Mouse (Mus musculus): ENCODE measurements around the gene Cdk5rap1. TPM values are rescaled to one million over a fixed set of nuclear protein-coding genes. Genes with fewer than 3 reads are reported as not detected.

Gene Cdk5rap1
- polyA plus RNA-seq, 2 experiments = 4.2 to 10.0 TPM

GRCm38 (mm10) chr2:154418001-154418400 is 45.2 kb upstream of the Cdk5rap1 start:
- ATAC-seq (ENCODE audit: insufficient read depth) (no peak), DNase-seq (ENCODE audit: low read depth in 3 of 3, low spot score in 3 of 3) (no peak)
- Histone ChIP-seq H3K9me3 (ENCODE audit: control insufficient read depth, low read length) (no peaks in the 10 kb centered on the region), H3K4me3 (ENCODE audit: insufficient read depth in 1 of 2, low read depth in 2 of 2, low read length in 2 of 2) (no peak overlapping the region), H3K27me3 (ENCODE audit: control insufficient read depth, insufficient read depth, low read length) (no peaks in the 10 kb centered on the region), H3K27ac (no peak overlapping the region), H3K4me2 (ENCODE audit: low read depth) (no peak overlapping the region), H3K9ac (replicated peaks) (no peak overlapping the region), H3K36me3 (replicated peaks; ENCODE audit: control insufficient read depth, insufficient read depth, low read depth) (no peaks in the 10 kb centered on the region), H3K4me1 (replicated peaks; ENCODE audit: control insufficient read depth in 2 of 2, insufficient read depth in 2 of 2, low read length in 1 of 2) (no peaks in the 10 kb centered on the region)
- TF ChIP-seq EP300 (IDR thresholded peaks at IDR 0.05; ENCODE audit: low read depth) = no peak
- TF ChIP-seq CTCF (IDR thresholded peaks at IDR 0.05; ENCODE audit: low read depth) = no peak
- WGBS (ENCODE audit: insufficient replicate concordance) = 70% methylated on average over 7 of the region's 7 CpGs

GRCm38 (mm10) chr2:154417107-154417506 is 44.3 kb upstream of the Cdk5rap1 start:
- H3K36me3 ChIP-seq (replicated peaks; ENCODE audit: control insufficient read depth, insufficient read depth, low read depth) = no peaks in the 10 kb centered on the region
- H3K27me3 ChIP-seq (ENCODE audit: control insufficient read depth, insufficient read depth, low read length) = no peaks in the 10 kb centered on the region
- H3K4me1 ChIP-seq (replicated peaks; ENCODE audit: control insufficient read depth in 2 of 2, insufficient read depth in 2 of 2, low read length in 1 of 2) = no peaks in the 10 kb centered on the region
- H3K9ac ChIP-seq (replicated peaks) = no peak overlapping the region
- no peak overlapping the region for H3K27ac ChIP-seq
- no peak for TF ChIP-seq EP300 (IDR thresholded peaks at IDR 0.05; ENCODE audit: low read depth)
- TF ChIP-seq CTCF (IDR thresholded peaks at IDR 0.05; ENCODE audit: low read depth) = peak; percentile 84
- ATAC-seq (ENCODE audit: insufficient read depth) = no peak
- H3K4me3 ChIP-seq (ENCODE audit: insufficient read depth in 1 of 2, low read depth in 2 of 2, low read length in 2 of 2) = no peak overlapping the region
- no peak for DNase-seq (ENCODE audit: low read depth in 3 of 3, low spot score in 3 of 3)
- no peaks in the 10 kb centered on the region for H3K9me3 ChIP-seq (ENCODE audit: control insufficient read depth, low read length)
- H3K4me2 ChIP-seq (ENCODE audit: low read depth) = no peak overlapping the region
- 30% methylated on average over 3 of the region's 3 CpGs for WGBS (ENCODE audit: insufficient replicate concordance)

- Histone ChIP-seq H3K9ac (replicated peaks) (no peak overlapping the region), H3K27me3 (ENCODE audit: control insufficient read depth, insufficient read depth, low read length) (peaks cover 14% of the 10 kb centered on the region), H3K4me2 (ENCODE audit: low read depth) (no peak overlapping the region), H3K27ac (no peak overlapping the region), H3K4me1 (replicated peaks; ENCODE audit: control insufficient read depth in 2 of 2, insufficient read depth in 2 of 2, low read length in 1 of 2) (peaks cover 3 to 5% of the 10 kb centered on the region in 2 experiments), H3K4me3 (ENCODE audit: insufficient read depth in 1 of 2, low read depth in 2 of 2, low read length in 2 of 2) (no peak overlapping the region), H3K36me3 (replicated peaks; ENCODE audit: control insufficient read depth, insufficient read depth, low read depth) (no peaks in the 10 kb centered on the region), H3K9me3 (ENCODE audit: control insufficient read depth, low read length) (no peaks in the 10 kb centered on the region)
- WGBS (ENCODE audit: insufficient replicate concordance) = 60% methylated on average over 7 of the region's 7 CpGs
- TF ChIP-seq CTCF (IDR thresholded peaks at IDR 0.05; ENCODE audit: low read depth) (peak; percentile 51), EP300 (IDR thresholded peaks at IDR 0.05; ENCODE audit: low read depth) (no peak)
- ATAC-seq (ENCODE audit: insufficient read depth) (no peak), DNase-seq (ENCODE audit: low read depth in 3 of 3, low spot score in 3 of 3) (peak in 1 of 3 experiments; percentile 16)
Observed at GRCm38 (mm10) chr2:154412018-154412666, 39.3 kb upstream of the Cdk5rap1 start.

GRCm38 (mm10) chr2:154410355-154410754 is 37.5 kb upstream of the Cdk5rap1 start:
- DNase-seq (ENCODE audit: low read depth in 3 of 3, low spot score in 3 of 3) = no peak
- Histone ChIP-seq H3K9me3 (ENCODE audit: control insufficient read depth, low read length) (no peaks in the 10 kb centered on the region), H3K4me3 (ENCODE audit: insufficient read depth in 1 of 2, low read depth in 2 of 2, low read length in 2 of 2) (no peak overlapping the region), H3K27me3 (ENCODE audit: control insufficient read depth, insufficient read depth, low read length) (peaks cover 17% of the 10 kb centered on the region), H3K9ac (replicated peaks) (no peak overlapping the region), H3K27ac (no peak overlapping the region), H3K4me2 (ENCODE audit: low read depth) (no peak overlapping the region), H3K4me1 (replicated peaks; ENCODE audit: control insufficient read depth in 2 of 2, insufficient read depth in 2 of 2, low read length in 1 of 2) (peaks cover 3 to 5% of the 10 kb centered on the region in 2 experiments), H3K36me3 (replicated peaks; ENCODE audit: control insufficient read depth, insufficient read depth, low read depth) (no peaks in the 10 kb centered on the region)
- TF ChIP-seq CTCF (IDR thresholded peaks at IDR 0.05; ENCODE audit: low read depth) (no peak), EP300 (IDR thresholded peaks at IDR 0.05; ENCODE audit: low read depth) (no peak)
- WGBS (ENCODE audit: insufficient replicate concordance) = 57% methylated on average over 2 of the region's 2 CpGs
- ATAC-seq (ENCODE audit: insufficient read depth) = no peak

GRCm38 (mm10) chr2:154407643-154408445 is 35.0 kb upstream of the Cdk5rap1 start, which contains the start of gene Snta1:
Gene Snta1 (minus strand): TSS chr2:154408099.
- peak; percentile 59 to 69 (median 59) for DNase-seq (ENCODE audit: low read depth in 3 of 3, low spot score in 3 of 3)
- H3K27me3 ChIP-seq (ENCODE audit: control insufficient read depth, insufficient read depth, low read length) = peaks cover 17% of the 10 kb centered on the region
- peak within 1 kb of the TSS; percentile 83 for H3K4me2 ChIP-seq (ENCODE audit: low read depth)
- no peaks in the 10 kb centered on the region for H3K36me3 ChIP-seq (replicated peaks; ENCODE audit: control insufficient read depth, insufficient read depth, low read depth)
- no peak within 1 kb of the TSS for H3K27ac ChIP-seq
- peak; percentile 84 for ATAC-seq (ENCODE audit: insufficient read depth)
- H3K4me1 ChIP-seq (replicated peaks; ENCODE audit: control insufficient read depth in 2 of 2, insufficient read depth in 2 of 2, low read length in 1 of 2) = peaks cover 3 to 5% of the 10 kb centered on the region in 2 experiments
- no peak for TF ChIP-seq CTCF (IDR thresholded peaks at IDR 0.05; ENCODE audit: low read depth)
- no peak for TF ChIP-seq EP300 (IDR thresholded peaks at IDR 0.05; ENCODE audit: low read depth)
- H3K9me3 ChIP-seq (ENCODE audit: control insufficient read depth, low read length) = no peaks in the 10 kb centered on the region
- H3K4me3 ChIP-seq (ENCODE audit: insufficient read depth in 1 of 2, low read depth in 2 of 2, low read length in 2 of 2) = peak within 1 kb of the TSS; percentile 47 to 66
- H3K9ac ChIP-seq (replicated peaks) = peak within 1 kb of the TSS; percentile 58
- 3% methylated on average over 83 of the region's 84 CpGs for WGBS (ENCODE audit: insufficient replicate concordance)

Data from liver, embryonic 14.5 days (tissue).